Mouse (Mus musculus) kidney, adult 2 months (tissue): ENCODE results near the gene Tmem268.

Source experiments
- CTCF ChIP-seq: fragments of 200-500 bp; conservative IDR thresholded peaks from 2 replicates; pipeline ENCODE4 v1.5.1; 2011; ENCODE audit warnings: low read depth, mild to moderate bottlenecking, control low read depth, low read length, moderate library complexity, mixed read lengths; ENCODE audit not compliant: insufficient read depth, insufficient read length
- POLR2A ChIP-seq: fragments of 200-500 bp; IDR thresholded peaks from one replicate; pipeline ENCODE4 v1.6.1; 2011; ENCODE audit warnings: low read depth, low read length, control low read depth

DNA sequence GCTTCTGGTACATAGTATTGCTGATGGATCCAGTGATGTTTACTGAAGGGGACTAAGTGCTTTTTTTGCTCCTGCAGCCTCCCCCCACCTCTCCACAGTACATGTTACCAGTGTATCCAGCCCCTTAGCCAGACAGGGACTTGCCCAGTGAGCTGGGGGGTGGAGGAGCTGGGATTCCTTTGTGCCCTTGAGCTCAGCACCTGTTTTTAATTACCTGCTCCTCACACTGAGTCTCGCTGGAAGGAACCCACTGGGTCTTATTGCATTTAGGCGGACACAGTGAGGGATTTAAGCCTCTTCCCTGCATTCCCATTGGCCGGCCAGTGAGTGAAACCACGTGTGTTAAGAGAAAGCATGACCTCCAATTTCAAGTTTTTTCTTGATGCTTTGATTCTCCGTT is 24.0 kb downstream of the Tmem268 start:
- no peak for TF ChIP-seq CTCF
- no peak for TF ChIP-seq POLR2A
